Mouse (Mus musculus): Measurements from ENCODE around the gene Kptn. TPM values are rescaled to one million over a fixed set of nuclear protein-coding genes. Genes with fewer than 3 reads are reported as not detected.
A peak's percentile ranks its signal among the peaks of the same experiment; 100 is the strongest.

Kptn gene
- polyA plus RNA-seq, 2 experiments, result 7.5 to 8.6 TPM

DNA sequence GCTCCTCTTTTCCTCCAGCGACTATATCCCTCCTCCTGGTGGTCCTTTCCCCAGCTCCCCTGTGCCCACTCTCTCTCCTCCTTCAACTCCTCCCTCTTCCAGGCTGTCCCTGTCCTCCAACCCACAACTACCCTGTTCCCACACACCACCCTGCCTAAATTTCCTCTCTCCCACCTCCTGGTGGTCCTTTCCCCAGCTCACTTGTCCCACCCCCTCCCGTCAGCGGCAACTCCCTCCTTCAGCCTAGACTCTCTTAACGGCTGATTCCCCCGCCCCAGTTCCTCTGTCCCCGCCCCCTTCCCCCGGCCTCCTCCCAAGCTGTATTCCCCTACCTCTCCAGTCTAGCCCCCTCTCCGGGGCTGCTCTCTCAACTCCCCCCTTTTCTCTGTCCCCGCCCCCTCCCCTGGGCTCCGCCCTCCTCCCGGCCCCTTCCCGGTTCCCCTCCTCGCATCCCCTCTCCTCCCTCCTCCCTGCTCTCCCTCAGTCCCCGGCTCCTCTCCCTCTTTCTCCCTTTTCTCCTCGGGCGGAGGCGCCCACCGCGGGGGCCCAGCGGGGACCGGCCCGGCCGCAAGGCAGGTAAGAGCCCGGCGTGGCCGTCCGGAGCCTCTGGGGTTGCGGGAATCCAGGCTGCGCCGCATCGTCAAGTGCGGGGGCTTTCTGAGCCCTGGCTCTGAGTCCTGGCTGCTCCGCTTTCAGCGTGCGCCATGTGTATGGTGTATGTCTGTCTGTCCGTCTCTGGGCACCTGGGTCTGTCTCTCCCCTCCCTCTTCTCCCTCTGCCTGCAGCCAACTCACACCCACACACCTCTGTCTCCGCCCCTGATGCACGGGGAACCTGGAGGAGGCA lies 10.4 kb downstream of the Kptn start:
- Histone ChIP-seq H3K4me2 (ENCODE audit: low read depth) (peak overlapping the region; percentile 1), H3K36me3 (replicated peaks; ENCODE audit: control insufficient read depth, insufficient read depth, low read depth) (no peaks in the 10 kb centered on the region), H3K9me3 (ENCODE audit: control insufficient read depth, low read length) (no peaks in the 10 kb centered on the region), H3K4me3 (ENCODE audit: insufficient read depth in 1 of 2, low read depth in 2 of 2, low read length in 2 of 2) (peak overlapping the region in 1 of 2 experiments; percentile 18; a peak in 1 of 4 replicates), H3K27me3 (ENCODE audit: control insufficient read depth, insufficient read depth, low read length) (peaks cover 17% of the 10 kb centered on the region), H3K9ac (replicated peaks) (no peak overlapping the region), H3K4me1 (replicated peaks; ENCODE audit: control insufficient read depth in 2 of 2, insufficient read depth in 2 of 2, low read length in 1 of 2) (no peaks in the 10 kb centered on the region), H3K27ac (no peak overlapping the region)
- ATAC-seq (ENCODE audit: insufficient read depth) (peak; percentile 24; the same call in 1 of the 2 replicates), DNase-seq (ENCODE audit: low read depth in 3 of 3, low spot score in 3 of 3) (no peak)
- 4% methylated on average over 37 of the region's 38 CpGs for WGBS (ENCODE audit: insufficient replicate concordance)
- TF ChIP-seq EP300 (IDR thresholded peaks at IDR 0.05; ENCODE audit: low read depth), result no peak
- no peak for TF ChIP-seq CTCF (IDR thresholded peaks at IDR 0.05; ENCODE audit: low read depth)

DNA sequence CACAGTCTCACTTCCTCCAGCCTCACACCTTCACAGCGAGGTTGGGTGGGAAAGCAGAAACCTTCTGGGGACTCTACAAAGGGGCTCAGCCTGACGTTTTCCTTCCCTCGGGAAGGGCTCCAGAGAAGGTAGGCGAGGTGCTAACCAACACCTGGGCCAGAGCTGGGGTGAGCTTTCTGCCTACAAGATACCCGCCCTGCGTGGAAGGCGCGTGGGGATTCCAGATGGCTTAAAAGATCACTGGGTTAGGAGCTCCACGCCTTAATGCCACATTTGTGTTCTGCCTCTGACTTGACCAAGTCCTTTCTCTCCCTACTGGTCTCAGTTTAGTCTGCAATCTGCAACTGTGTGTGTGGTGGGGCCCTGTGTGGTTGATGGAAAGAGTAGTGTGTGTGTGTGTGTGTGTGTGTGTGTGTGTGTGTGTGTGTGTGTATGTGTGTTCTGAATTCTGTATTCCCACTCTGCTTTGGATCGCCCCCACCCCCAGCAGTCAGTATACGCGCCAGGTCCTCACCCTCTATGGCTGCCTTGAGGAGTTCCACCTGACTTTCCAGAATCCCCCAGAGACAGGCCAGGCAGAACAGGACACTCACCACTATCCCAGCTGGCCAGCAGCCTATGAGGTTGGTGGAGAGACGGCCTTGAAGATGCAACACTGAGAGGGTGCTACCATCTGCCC lies 11.4 kb downstream of the Kptn start:
- DNase-seq (ENCODE audit: low read depth in 3 of 3, low spot score in 3 of 3), result no peak
- Histone ChIP-seq H3K9ac (replicated peaks) (no peak overlapping the region), H3K4me1 (replicated peaks; ENCODE audit: control insufficient read depth in 2 of 2, insufficient read depth in 2 of 2, low read length in 1 of 2) (no peaks in the 10 kb centered on the region), H3K4me2 (ENCODE audit: low read depth) (no peak overlapping the region), H3K36me3 (replicated peaks; ENCODE audit: control insufficient read depth, insufficient read depth, low read depth) (no peaks in the 10 kb centered on the region), H3K27me3 (ENCODE audit: control insufficient read depth, insufficient read depth, low read length) (peaks cover 17% of the 10 kb centered on the region), H3K4me3 (ENCODE audit: insufficient read depth in 1 of 2, low read depth in 2 of 2, low read length in 2 of 2) (no peak overlapping the region), H3K9me3 (ENCODE audit: control insufficient read depth, low read length) (no peaks in the 10 kb centered on the region), H3K27ac (no peak overlapping the region)
- WGBS (ENCODE audit: insufficient replicate concordance), result 30% methylated on average over 13 of the region's 13 CpGs
- ATAC-seq (ENCODE audit: insufficient read depth), result no peak
- no peak for TF ChIP-seq EP300 (IDR thresholded peaks at IDR 0.05; ENCODE audit: low read depth)

- DNase-seq (ENCODE audit: low read depth in 3 of 3, low spot score in 3 of 3) (no peak), ATAC-seq (ENCODE audit: insufficient read depth) (no peak)
- Histone ChIP-seq H3K9ac (replicated peaks) (no peak overlapping the region), H3K9me3 (ENCODE audit: control insufficient read depth, low read length) (no peaks in the 10 kb centered on the region), H3K4me1 (replicated peaks; ENCODE audit: control insufficient read depth in 2 of 2, insufficient read depth in 2 of 2, low read length in 1 of 2) (no peaks in the 10 kb centered on the region), H3K27me3 (ENCODE audit: control insufficient read depth, insufficient read depth, low read length) (peaks cover 17% of the 10 kb centered on the region), H3K27ac (no peak overlapping the region), H3K4me2 (ENCODE audit: low read depth) (no peak overlapping the region), H3K36me3 (replicated peaks; ENCODE audit: control insufficient read depth, insufficient read depth, low read depth) (no peaks in the 10 kb centered on the region), H3K4me3 (ENCODE audit: insufficient read depth in 1 of 2, low read depth in 2 of 2, low read length in 2 of 2) (no peak overlapping the region)
- WGBS (ENCODE audit: insufficient replicate concordance), result 6% methylated on average over 7 of the region's 7 CpGs
- TF ChIP-seq EP300 (IDR thresholded peaks at IDR 0.05; ENCODE audit: low read depth), result no peak
- TF ChIP-seq CTCF (IDR thresholded peaks at IDR 0.05; ENCODE audit: low read depth), result no peak
Measured at GRCm38 (mm10) chr7:16132161-16132581, 12.5 kb downstream of the Kptn start.

DNA sequence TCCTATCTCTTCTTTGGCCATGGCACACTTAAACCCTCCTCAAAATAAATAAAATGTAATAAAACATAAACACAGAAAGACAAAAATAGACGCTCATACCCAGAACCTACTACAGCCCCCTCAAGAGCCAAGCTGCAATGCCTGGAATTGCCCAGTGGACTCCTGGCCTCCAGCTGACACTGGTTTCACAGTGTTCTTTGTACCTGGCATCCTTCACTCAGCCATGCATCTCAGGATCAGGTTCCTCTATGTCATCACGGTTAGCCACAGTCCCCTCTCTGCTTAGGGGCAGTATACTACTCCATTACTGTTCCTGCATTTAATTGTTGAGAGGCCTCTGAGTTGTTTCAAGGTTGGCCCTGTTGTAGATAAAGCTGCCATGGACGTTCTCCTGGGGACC lies 13.2 kb downstream of the Kptn start:
- ATAC-seq (ENCODE audit: insufficient read depth) (no peak), DNase-seq (ENCODE audit: low read depth in 3 of 3, low spot score in 3 of 3) (no peak)
- H3K27ac ChIP-seq, result no peak overlapping the region
- H3K27me3 ChIP-seq (ENCODE audit: control insufficient read depth, insufficient read depth, low read length), result peaks cover 17% of the 10 kb centered on the region
- no peaks in the 10 kb centered on the region for H3K36me3 ChIP-seq (replicated peaks; ENCODE audit: control insufficient read depth, insufficient read depth, low read depth)
- no peaks in the 10 kb centered on the region for H3K9me3 ChIP-seq (ENCODE audit: control insufficient read depth, low read length)
- no peaks in the 10 kb centered on the region for H3K4me1 ChIP-seq (replicated peaks; ENCODE audit: control insufficient read depth in 2 of 2, insufficient read depth in 2 of 2, low read length in 1 of 2)
- H3K4me3 ChIP-seq (ENCODE audit: insufficient read depth in 1 of 2, low read depth in 2 of 2, low read length in 2 of 2), result no peak overlapping the region
- 46% methylated on average over 3 of the region's 3 CpGs for WGBS (ENCODE audit: insufficient replicate concordance)
- no peak overlapping the region for H3K4me2 ChIP-seq (ENCODE audit: low read depth)
- no peak overlapping the region for H3K9ac ChIP-seq (replicated peaks)
- TF ChIP-seq EP300 (IDR thresholded peaks at IDR 0.05; ENCODE audit: low read depth) (no peak), CTCF (IDR thresholded peaks at IDR 0.05; ENCODE audit: low read depth) (no peak)

DNA sequence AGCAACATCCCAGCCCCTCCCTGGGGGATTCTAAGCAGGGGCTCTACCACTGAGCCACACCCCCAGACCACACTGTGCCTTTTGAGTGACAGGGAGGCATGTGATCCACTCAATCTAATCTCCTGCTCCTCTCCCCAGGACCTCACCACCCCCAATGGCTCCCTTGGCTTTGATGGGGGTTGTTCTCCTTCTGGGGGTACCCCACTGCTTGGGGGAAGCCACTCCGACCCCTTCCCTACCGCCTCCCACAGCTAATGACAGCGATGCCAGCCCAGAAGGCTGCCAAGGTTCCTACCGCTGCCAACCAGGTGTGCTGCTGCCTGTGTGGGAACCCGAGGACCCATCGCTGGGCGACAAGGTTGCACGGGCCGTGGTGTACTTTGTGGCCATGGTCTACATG lies 14.0 kb downstream of the Kptn start:
- WGBS (ENCODE audit: insufficient replicate concordance), result 69% methylated on average over 9 of the region's 9 CpGs
- Histone ChIP-seq H3K36me3 (replicated peaks; ENCODE audit: control insufficient read depth, insufficient read depth, low read depth) (no peaks in the 10 kb centered on the region), H3K9me3 (ENCODE audit: control insufficient read depth, low read length) (no peaks in the 10 kb centered on the region), H3K27ac (no peak overlapping the region), H3K4me2 (ENCODE audit: low read depth) (no peak overlapping the region), H3K4me3 (ENCODE audit: insufficient read depth in 1 of 2, low read depth in 2 of 2, low read length in 2 of 2) (no peak overlapping the region), H3K27me3 (ENCODE audit: control insufficient read depth, insufficient read depth, low read length) (peaks cover 17% of the 10 kb centered on the region), H3K9ac (replicated peaks) (no peak overlapping the region), H3K4me1 (replicated peaks; ENCODE audit: control insufficient read depth in 2 of 2, insufficient read depth in 2 of 2, low read length in 1 of 2) (no peaks in the 10 kb centered on the region)
- TF ChIP-seq CTCF (IDR thresholded peaks at IDR 0.05; ENCODE audit: low read depth) (no peak), EP300 (IDR thresholded peaks at IDR 0.05; ENCODE audit: low read depth) (no peak)
- DNase-seq (ENCODE audit: low read depth in 3 of 3, low spot score in 3 of 3) (no peak), ATAC-seq (ENCODE audit: insufficient read depth) (no peak)
